Mouse (Mus musculus): Measurements from ENCODE around the gene Pllp. TPM values are rescaled to one million over a fixed set of nuclear protein-coding genes. Genes with fewer than 3 reads are reported as not detected.

Pllp gene
- under 1 TPM; 0.31 to 0.38 TPM for total RNA-seq (2021)

GRCm38 (mm10) chr8:94695994-94696384, at the start of gene Pllp:
Gene Pllp, minus strand, starts transcription at chr8:94696278.
- DNase-seq, result no peak
- intact Hi-C loops (cut with DNase I), result no loop called here

GRCm38 (mm10) chr8:94745476-94746184, 49.6 kb upstream of the Pllp start, which contains the start of gene Ccl22:
Gene Ccl22, plus strand, starts transcription at chr8:94745590.
- no peak for DNase-seq
- intact Hi-C loops (cut with DNase I), result no loop called here

- intact Hi-C loops (cut with DNase I), result no loop called here
- DNase-seq, result no peak
Observed at GRCm38 (mm10) chr8:94744972-94745371, 48.9 kb upstream of the Pllp start.

GRCm38 (mm10) chr8:94744484-94744883, 48.4 kb upstream of the Pllp start:
- intact Hi-C loops (cut with DNase I), result no loop called here
- no peak for DNase-seq

- intact Hi-C loops (cut with DNase I), result no loop called here
- no peak for DNase-seq
Observed at GRCm38 (mm10) chr8:94741726-94742125, 45.6 kb upstream of the Pllp start.

- intact Hi-C loops (cut with DNase I), result no loop called here
- no peak for DNase-seq
Observed at GRCm38 (mm10) chr8:94740591-94740990, 44.5 kb upstream of the Pllp start.

GRCm38 (mm10) chr8:94739829-94740228, 43.8 kb upstream of the Pllp start:
- no peak for DNase-seq
- intact Hi-C loops (cut with DNase I), result no loop called here

GRCm38 (mm10) chr8:94735426-94736094, 39.5 kb upstream of the Pllp start:
- DNase-seq, result peak; percentile 18 to 28
- intact Hi-C loops (cut with DNase I), result no loop called here

- DNase-seq, result no peak
- intact Hi-C loops (cut with DNase I), result no loop called here
Observed at GRCm38 (mm10) chr8:94734735-94735350, 38.8 kb upstream of the Pllp start.

GRCm38 (mm10) chr8:94733821-94734465, 37.9 kb upstream of the Pllp start:
- DNase-seq, result no peak
- intact Hi-C loops (cut with DNase I), result no loop called here

GRCm38 (mm10) chr8:94729301-94729700, 33.2 kb upstream of the Pllp start:
- intact Hi-C loops (cut with DNase I), result no loop called here
- DNase-seq, result no peak

- no peak for DNase-seq
- intact Hi-C loops (cut with DNase I), result no loop called here
Observed at GRCm38 (mm10) chr8:94725998-94726397, 29.9 kb upstream of the Pllp start.

- intact Hi-C loops (cut with DNase I), result no loop called here
Observed at GRCm38 (mm10) chr8:94716841-94717240, 20.8 kb upstream of the Pllp start.

GRCm38 (mm10) chr8:94715871-94716270, 19.8 kb upstream of the Pllp start:
- intact Hi-C loops (cut with DNase I), result no loop called here
- DNase-seq, result peak in 1 of 2 experiments; percentile 18

More at GRCm38 (mm10) chr8:94716841-94717240, 20.8 kb upstream of the Pllp start:
- no peak for DNase-seq

- DNase-seq, result no peak
- intact Hi-C loops (cut with DNase I), result no loop called here
Observed at GRCm38 (mm10) chr8:94714556-94714955, 18.5 kb upstream of the Pllp start.

GRCm38 (mm10) chr8:94711160-94711718, 15.2 kb upstream of the Pllp start:
- peak; percentile 63 to 64 for DNase-seq
- intact Hi-C loops (cut with DNase I), result no loop called here

GRCm38 (mm10) chr8:94710336-94710735, 14.3 kb upstream of the Pllp start:
- DNase-seq, result no peak
- intact Hi-C loops (cut with DNase I), result no loop called here

GRCm38 (mm10) chr8:94706732-94707395, 10.8 kb upstream of the Pllp start:
- peak; percentile 27 to 37 for DNase-seq
- intact Hi-C loops (cut with DNase I), result no loop called here

- no peak for DNase-seq
- intact Hi-C loops (cut with DNase I), result loop anchor here (2.0 kb wide), 1 partner anchor 203 kb away; no protein-coding TSS in a partner anchor
Observed at GRCm38 (mm10) chr8:94705581-94706245, 9.6 kb upstream of the Pllp start.

- DNase-seq, result no peak
- intact Hi-C loops (cut with DNase I), result loop anchor here (1.0 to 2.0 kb wide), 2 partner anchors 108 to 204 kb away; no protein-coding TSS in a partner anchor
Observed at GRCm38 (mm10) chr8:94704669-94704984, 8.5 kb upstream of the Pllp start.
